Mouse (Mus musculus): ENCODE measurements around the gene Msmo1.

DNA sequence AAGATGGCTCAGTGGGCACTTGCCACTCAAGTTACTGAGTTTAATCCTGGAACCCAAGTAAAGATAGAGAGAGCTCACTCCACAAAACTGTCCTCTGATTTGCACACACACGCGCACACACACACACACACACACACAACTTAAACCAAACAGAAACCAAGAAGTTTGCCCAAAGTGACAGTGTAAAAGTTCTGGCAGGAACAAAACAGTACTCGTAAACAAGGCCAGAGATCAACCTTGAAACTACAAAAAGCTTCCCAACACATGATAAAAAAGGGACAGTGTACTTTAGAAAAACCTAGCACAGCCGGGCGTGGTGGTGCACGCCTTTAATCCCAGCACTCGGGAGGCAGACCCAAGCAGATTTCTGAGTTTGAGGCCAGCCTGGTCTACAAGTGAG is 5.4 kb downstream of the Msmo1 start:
- TF ChIP-seq CTCF (IDR thresholded peaks at IDR 0.05; ENCODE audit: borderline replicate concordance, insufficient read depth, low read length) (no peak), POLR2A (IDR thresholded peaks at IDR 0.05; ENCODE audit: low read depth, low read length) (no peak)
